Mouse (Mus musculus): ENCODE results near the gene Inha. TPM values are rescaled to one million over a fixed set of nuclear protein-coding genes. Genes with fewer than 3 reads are reported as not detected.

Gene Inha
- polyA plus RNA-seq, 1 experiment from 2014 or later: 2.7 TPM

DNA sequence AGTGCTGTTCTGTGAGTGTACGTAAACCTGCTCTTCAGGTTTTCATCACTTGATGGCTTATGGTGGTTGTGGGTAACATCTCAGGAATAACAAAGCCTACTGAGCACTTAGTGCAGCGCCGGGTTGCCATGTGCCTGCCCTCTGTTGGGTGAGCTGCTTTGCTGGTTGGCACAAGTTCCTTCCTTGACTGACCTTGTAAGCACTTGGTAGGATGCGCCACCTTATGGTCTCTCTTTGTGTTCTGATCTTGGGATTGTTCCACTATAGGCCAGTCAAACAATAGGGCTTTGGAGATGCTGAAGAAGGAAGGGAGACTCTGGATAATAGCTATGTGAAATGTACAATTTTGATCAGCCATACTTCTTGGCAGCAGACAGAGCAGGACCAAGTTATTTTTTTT lies 23.7 kb downstream of the Inha start:
- Histone ChIP-seq H3K27ac (ENCODE audit: low read depth, low read length) (no peak overlapping the region), H3K36me3 (ENCODE audit: control insufficient read depth, insufficient read depth, low read length) (peaks cover 66% of the 10 kb centered on the region), H3K9ac (ENCODE audit: low read depth, low read length) (no peak overlapping the region), H3K4me3 (ENCODE audit: low read length) (no peak overlapping the region), H3K27me3 (ENCODE audit: control insufficient read depth, insufficient read depth, low read length) (no peaks in the 10 kb centered on the region), H3K9me3 (ENCODE audit: control insufficient read depth, low read length) (no peaks in the 10 kb centered on the region), H3K4me2 (replicated peaks; ENCODE audit: low read depth, low read length) (no peak overlapping the region), H3K4me1 (ENCODE audit: control insufficient read depth, insufficient read depth, low read length) (no peaks in the 10 kb centered on the region; the same call in 1 of the 2 replicates)
- WGBS: 83% methylated on average over 4 of the region's 4 CpGs
- no peak for ATAC-seq (ENCODE audit: low FRiP score, low TSS enrichment)

GRCm38 (mm10) chr1:75532280-75533172 lies 25.6 kb downstream of the Inha start:
- Histone ChIP-seq H3K9ac (ENCODE audit: low read depth, low read length) (no peak overlapping the region), H3K36me3 (ENCODE audit: control insufficient read depth, insufficient read depth, low read length) (peaks cover 59% of the 10 kb centered on the region), H3K27me3 (ENCODE audit: control insufficient read depth, insufficient read depth, low read length) (no peaks in the 10 kb centered on the region), H3K4me1 (ENCODE audit: control insufficient read depth, insufficient read depth, low read length) (no peaks in the 10 kb centered on the region; the same call in 1 of the 2 replicates), H3K9me3 (ENCODE audit: control insufficient read depth, low read length) (no peaks in the 10 kb centered on the region), H3K4me3 (ENCODE audit: low read length) (no peak overlapping the region), H3K27ac (ENCODE audit: low read depth, low read length) (0 out of 2 replicates have a peak overlapping the region, but pooled peaks have one; percentile 30), H3K4me2 (replicated peaks; ENCODE audit: low read depth, low read length) (no peak overlapping the region)
- WGBS: 55% methylated on average over 19 of the region's 19 CpGs
- ATAC-seq (ENCODE audit: low FRiP score, low TSS enrichment): peak; percentile 44

DNA sequence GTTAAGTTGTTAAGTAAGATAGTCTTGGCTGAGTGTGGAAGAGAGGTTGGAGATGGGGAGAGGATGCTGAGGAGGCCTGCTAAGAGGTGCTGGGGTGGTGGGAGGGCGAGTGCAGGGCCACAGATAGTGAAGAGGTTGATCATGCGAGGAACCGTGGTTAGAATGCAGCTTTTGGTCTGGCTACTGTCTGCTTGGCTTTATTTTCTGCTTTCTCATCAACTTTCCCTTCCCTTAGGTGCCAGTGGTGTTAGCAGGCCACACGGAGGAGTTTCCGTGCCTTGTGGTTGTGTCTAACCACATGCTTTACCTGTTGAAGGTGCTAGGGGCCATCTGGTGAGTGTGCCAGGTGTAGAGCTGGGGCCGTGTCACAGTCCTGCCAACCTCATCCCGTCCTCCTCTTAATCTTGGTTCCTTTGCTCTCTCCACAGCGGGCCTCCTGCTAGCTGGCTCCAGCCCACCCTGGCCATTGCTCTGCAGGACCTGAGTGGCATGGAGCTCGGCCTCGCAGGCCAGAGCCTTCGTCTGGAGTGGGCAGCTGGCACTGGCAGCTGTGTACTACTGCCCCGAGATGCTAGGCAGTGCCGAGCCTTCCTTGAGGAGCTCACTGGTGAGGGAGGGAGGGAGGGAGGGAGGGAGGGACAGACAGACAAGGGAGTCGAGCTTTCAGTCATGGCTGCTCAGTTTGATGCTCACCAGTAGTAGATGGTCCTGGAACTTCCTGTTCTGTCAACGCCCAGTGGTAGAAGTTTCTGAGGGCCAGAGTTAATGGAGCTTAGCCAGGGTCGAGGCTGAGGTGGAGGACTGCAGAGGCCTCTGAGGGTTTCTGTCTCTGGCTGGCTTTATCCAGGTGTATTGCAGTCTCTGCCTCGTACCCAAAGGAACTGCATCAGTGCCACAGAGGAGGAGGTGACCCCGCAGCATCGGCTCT lies 26.7 kb downstream of the Inha start:
- Histone ChIP-seq H3K27ac (ENCODE audit: low read depth, low read length) (peak overlapping the region; percentile 30; the same call in 1 of the 2 replicates), H3K4me2 (replicated peaks; ENCODE audit: low read depth, low read length) (no peak overlapping the region), H3K27me3 (ENCODE audit: control insufficient read depth, insufficient read depth, low read length) (no peaks in the 10 kb centered on the region), H3K4me1 (ENCODE audit: control insufficient read depth, insufficient read depth, low read length) (no peaks in the 10 kb centered on the region; the same call in 1 of the 2 replicates), H3K9me3 (ENCODE audit: control insufficient read depth, low read length) (no peaks in the 10 kb centered on the region), H3K36me3 (ENCODE audit: control insufficient read depth, insufficient read depth, low read length) (peaks cover 52% of the 10 kb centered on the region), H3K4me3 (ENCODE audit: low read length) (no peak overlapping the region), H3K9ac (ENCODE audit: low read depth, low read length) (no peak overlapping the region)
- ATAC-seq (ENCODE audit: low FRiP score, low TSS enrichment): peak; percentile 53
- WGBS: 71% methylated on average over 19 of the region's 19 CpGs

- no peak for ATAC-seq (ENCODE audit: low FRiP score, low TSS enrichment)
- WGBS: 59% methylated on average over 2 of the region's 2 CpGs
Observed at GRCm38 (mm10) chr1:75537587-75537986, 30.7 kb downstream of the Inha start.

GRCm38 (mm10) chr1:75538597-75539190 lies 31.8 kb downstream of the Inha start:
- H3K4me3 ChIP-seq (ENCODE audit: low read length): no peak overlapping the region
- no peak overlapping the region for H3K4me2 ChIP-seq (replicated peaks; ENCODE audit: low read depth, low read length)
- no peaks in the 10 kb centered on the region for H3K9me3 ChIP-seq (ENCODE audit: control insufficient read depth, low read length)
- no peaks in the 10 kb centered on the region for H3K4me1 ChIP-seq (ENCODE audit: control insufficient read depth, insufficient read depth, low read length)
- H3K27me3 ChIP-seq (ENCODE audit: control insufficient read depth, insufficient read depth, low read length): no peaks in the 10 kb centered on the region
- no peak overlapping the region for H3K27ac ChIP-seq (ENCODE audit: low read depth, low read length)
- 67% methylated on average over 9 of the region's 9 CpGs for WGBS
- H3K9ac ChIP-seq (ENCODE audit: low read depth, low read length): no peak overlapping the region
- H3K36me3 ChIP-seq (ENCODE audit: control insufficient read depth, insufficient read depth, low read length): peaks cover 18% of the 10 kb centered on the region
- ATAC-seq (ENCODE audit: low FRiP score, low TSS enrichment): no peak

More at GRCm38 (mm10) chr1:75537587-75537986, 30.7 kb downstream of the Inha start:
- no peaks in the 10 kb centered on the region for H3K27me3 ChIP-seq (ENCODE audit: control insufficient read depth, insufficient read depth, low read length)
- no peak overlapping the region for H3K4me2 ChIP-seq (replicated peaks; ENCODE audit: low read depth, low read length)
- H3K4me3 ChIP-seq (ENCODE audit: low read length): no peak overlapping the region
- H3K36me3 ChIP-seq (ENCODE audit: control insufficient read depth, insufficient read depth, low read length): peaks cover 27% of the 10 kb centered on the region
- no peak overlapping the region for H3K27ac ChIP-seq (ENCODE audit: low read depth, low read length)
- no peak overlapping the region for H3K9ac ChIP-seq (ENCODE audit: low read depth, low read length)
- H3K9me3 ChIP-seq (ENCODE audit: control insufficient read depth, low read length): no peaks in the 10 kb centered on the region
- no peaks in the 10 kb centered on the region; the same call in 1 of the 2 replicates for H3K4me1 ChIP-seq (ENCODE audit: control insufficient read depth, insufficient read depth, low read length)

GRCm38 (mm10) chr1:75541496-75541895 lies 34.6 kb downstream of the Inha start:
- 90% methylated on average over 7 of the region's 7 CpGs for WGBS
- Histone ChIP-seq H3K4me1 (ENCODE audit: control insufficient read depth, insufficient read depth, low read length) (peaks cover 6% of the 10 kb centered on the region; the same call in 1 of the 2 replicates), H3K27ac (ENCODE audit: low read depth, low read length) (no peak overlapping the region), H3K36me3 (ENCODE audit: control insufficient read depth, insufficient read depth, low read length) (peaks cover 2% of the 10 kb centered on the region; the same call in 1 of the 2 replicates), H3K9ac (ENCODE audit: low read depth, low read length) (no peak overlapping the region), H3K4me3 (ENCODE audit: low read length) (no peak overlapping the region), H3K4me2 (replicated peaks; ENCODE audit: low read depth, low read length) (no peak overlapping the region), H3K27me3 (ENCODE audit: control insufficient read depth, insufficient read depth, low read length) (no peaks in the 10 kb centered on the region), H3K9me3 (ENCODE audit: control insufficient read depth, low read length) (no peaks in the 10 kb centered on the region)
- no peak for ATAC-seq (ENCODE audit: low FRiP score, low TSS enrichment)

- no peak overlapping the region for H3K27ac ChIP-seq (ENCODE audit: low read depth, low read length)
- WGBS: 90% methylated on average over 6 of the region's 6 CpGs
Observed at GRCm38 (mm10) chr1:75544351-75544750, 37.5 kb downstream of the Inha start.

More at GRCm38 (mm10) chr1:75544351-75544750, 37.5 kb downstream of the Inha start:
- Histone ChIP-seq H3K4me2 (replicated peaks; ENCODE audit: low read depth, low read length) (no peak overlapping the region), H3K4me3 (ENCODE audit: low read length) (no peak overlapping the region), H3K9ac (ENCODE audit: low read depth, low read length) (no peak overlapping the region), H3K27me3 (ENCODE audit: control insufficient read depth, insufficient read depth, low read length) (no peaks in the 10 kb centered on the region), H3K4me1 (ENCODE audit: control insufficient read depth, insufficient read depth, low read length) (peaks cover 9% of the 10 kb centered on the region), H3K36me3 (ENCODE audit: control insufficient read depth, insufficient read depth, low read length) (0 out of 2 replicates have a peak, but pooled peaks cover 6% of the 10 kb centered on the region), H3K9me3 (ENCODE audit: control insufficient read depth, low read length) (no peaks in the 10 kb centered on the region)
- no peak for ATAC-seq (ENCODE audit: low FRiP score, low TSS enrichment)

All from kidney, embryonic 14.5 days (tissue).